Mouse (Mus musculus) MEL (cell line): ENCODE measurements around the gene Nsrp1. TPM values are rescaled to one million over a fixed set of nuclear protein-coding genes. Genes with fewer than 3 reads are reported as not detected.

Experiments used
- DNase-seq: peaks from one replicate; pipeline ENCODE4 v3.0.0; 2011; ENCODE audit warnings: low read depth, low spot score
- H3K27ac ChIP-seq: 2 replicates; pipeline ENCODE4 v1.5.1; 2012; ENCODE audit warnings: low read depth, mild to moderate bottlenecking, control low read depth, low read length, moderate library complexity; ENCODE audit not compliant: control insufficient read depth
- H3K27me3 ChIP-seq, 2 experiments: fragments of 150-350 bp in 1 of 2; sonication (generic) in 1 of 2; 2 replicates each; pipeline ENCODE4 v1.6.1; 2012; ENCODE audit warnings: low read length in 2 of 2, mild to moderate bottlenecking in 2 of 2, improper control_type of control experiment in 1 of 2, moderate library complexity in 1 of 2; ENCODE audit not compliant: insufficient read depth in 2 of 2, control insufficient read depth in 1 of 2
- H3K36me3 ChIP-seq, 2 experiments: 2 replicates each; pipeline ENCODE4 v1.6.1; 2012 to 2014; ENCODE audit warnings: low read length in 2 of 2, improper control_type of control experiment in 1 of 2, inconsistent platforms in 1 of 2, mild to moderate bottlenecking in 1 of 2; ENCODE audit not compliant: insufficient read depth in 2 of 2, control insufficient read depth in 1 of 2
- H3K4me1 ChIP-seq, 2 experiments: fragments of 150-350 bp in 1 of 2; sonication (generic) in 1 of 2; 2 replicates each; pipeline ENCODE4 v1.6.1; 2012; ENCODE audit warnings: low read length in 2 of 2, improper control_type of control experiment in 1 of 2, mild to moderate bottlenecking in 1 of 2; ENCODE audit not compliant: insufficient read depth in 2 of 2, control insufficient read depth in 1 of 2
- H3K4me3 ChIP-seq, 2 experiments: fragments of 150-350 bp in 1 of 2; sonication (generic) in 1 of 2; 2 replicates each; pipeline ENCODE4 v1.5.1; 2012; ENCODE audit warnings: low read depth in 2 of 2, low read length in 2 of 2, mild to moderate bottlenecking in 2 of 2, moderate library complexity in 2 of 2, control low read depth in 1 of 2, improper control_type of control experiment in 1 of 2; ENCODE audit not compliant: control insufficient read depth in 1 of 2, insufficient read depth in 1 of 2
- H3K79me2 ChIP-seq: 2 replicates; pipeline ENCODE4 v1.6.1; 2012; ENCODE audit warnings: mild to moderate bottlenecking, low read length, moderate library complexity; ENCODE audit not compliant: control insufficient read depth, poor library complexity, insufficient read depth
- H3K9ac ChIP-seq: 2 replicates; pipeline ENCODE4 v1.6.1; 2012; ENCODE audit warnings: low read depth, mild to moderate bottlenecking, control low read depth, low read length, moderate library complexity; ENCODE audit not compliant: control insufficient read depth, poor library complexity, severe bottlenecking
- H3K9me3 ChIP-seq: fragments of 150-350 bp; sonication (generic); replicated peaks from 2 replicates; pipeline ENCODE4 v1.6.1; 2012; ENCODE audit warnings: mild to moderate bottlenecking, low read length, improper control_type of control experiment, moderate library complexity; ENCODE audit not compliant: insufficient read depth
- BHLHE40 ChIP-seq: IDR thresholded peaks from 2 replicates; pipeline ENCODE4 v1.6.1; 2012; ENCODE audit warnings: low read depth, mild to moderate bottlenecking, inconsistent platforms, low read length, improper control_type of control experiment, borderline replicate concordance
- CHD1 ChIP-seq: IDR thresholded peaks from 2 replicates; pipeline ENCODE4 v1.6.1; 2012; ENCODE audit warnings: low read depth, mild to moderate bottlenecking, inconsistent platforms, low read length, improper control_type of control experiment
- CHD2 ChIP-seq: IDR thresholded peaks from 2 replicates; pipeline ENCODE4 v1.6.1; 2011; ENCODE audit warnings: low read length, improper control_type of control experiment
- E2F4 ChIP-seq: IDR thresholded peaks from 2 replicates; pipeline ENCODE4 v1.6.1; 2011; ENCODE audit warnings: low read depth, low read length, improper control_type of control experiment, borderline replicate concordance
- ELF1 ChIP-seq: IDR thresholded peaks from 2 replicates; pipeline ENCODE4 v1.6.1; 2014; ENCODE audit warnings: low read depth, mild to moderate bottlenecking, inconsistent platforms, low read length, improper control_type of control experiment, moderate library complexity
- ETS1 ChIP-seq: IDR thresholded peaks from 2 replicates; pipeline ENCODE4 v1.6.1; 2012; ENCODE audit warnings: low read depth, mild to moderate bottlenecking, inconsistent platforms, low read length, improper control_type of control experiment, moderate library complexity
- GABPA ChIP-seq: IDR thresholded peaks from 2 replicates; pipeline ENCODE4 v1.6.1; 2012; ENCODE audit warnings: low read depth, mild to moderate bottlenecking, inconsistent platforms, low read length, improper control_type of control experiment, moderate library complexity
- GATA1 ChIP-seq: IDR thresholded peaks from 2 replicates; pipeline ENCODE4 v1.6.1; 2011; ENCODE audit warnings: low read depth, low read length, improper control_type of control experiment
- JUND ChIP-seq: IDR thresholded peaks from 2 replicates; pipeline ENCODE4 v1.6.1; 2011; ENCODE audit warnings: low read depth, mild to moderate bottlenecking, improper control_type of control experiment, low read length
- KAT2A ChIP-seq: conservative IDR thresholded peaks from 2 replicates; pipeline ENCODE4 v1.6.1; 2012; ENCODE audit warnings: low read depth, low read length, improper control_type of control experiment, inconsistent platforms
- MAFK ChIP-seq: IDR thresholded peaks from 2 replicates; pipeline ENCODE4 v1.6.1; 2011; ENCODE audit warnings: low read depth, mild to moderate bottlenecking, low read length, improper control_type of control experiment, borderline replicate concordance
- MAX ChIP-seq: IDR thresholded peaks from 2 replicates; pipeline ENCODE4 v1.6.1; 2011; ENCODE audit warnings: low read length, improper control_type of control experiment
- MAZ ChIP-seq: IDR thresholded peaks from 2 replicates; pipeline ENCODE4 v1.6.1; 2012; ENCODE audit warnings: low read depth, mild to moderate bottlenecking, inconsistent platforms, low read length, improper control_type of control experiment
- MEF2A ChIP-seq: IDR thresholded peaks from 2 replicates; pipeline ENCODE4 v1.6.1; 2014; ENCODE audit warnings: low read depth, mild to moderate bottlenecking, inconsistent platforms, low read length, improper control_type of control experiment; ENCODE audit not compliant: poor library complexity, insufficient replicate concordance, severe bottlenecking; ENCODE audit errors: extremely low read depth
- MXI1 ChIP-seq: IDR thresholded peaks from 2 replicates; pipeline ENCODE4 v1.6.1; 2011; ENCODE audit warnings: mild to moderate bottlenecking, low read depth, low read length, improper control_type of control experiment
- MYC ChIP-seq: IDR thresholded peaks from 2 replicates; pipeline ENCODE4 v1.6.1; 2011; ENCODE audit warnings: low read depth, mild to moderate bottlenecking, low read length, improper control_type of control experiment, moderate library complexity
- NRF1 ChIP-seq: IDR thresholded peaks from 2 replicates; pipeline ENCODE4 v1.6.1; 2014; ENCODE audit warnings: low read depth, mild to moderate bottlenecking, inconsistent platforms, low read length, improper control_type of control experiment, moderate library complexity; ENCODE audit not compliant: poor library complexity, insufficient read depth, severe bottlenecking
- POLR2A ChIP-seq, 2 experiments: IDR thresholded peaks; 2 replicates each; pipeline ENCODE4 v1.6.1; 2011 to 2012; ENCODE audit warnings: low read length in 2 of 2, mild to moderate bottlenecking in 2 of 2, control low read depth in 1 of 2, improper control_type of control experiment in 1 of 2, low read depth in 1 of 2, moderate library complexity in 1 of 2; ENCODE audit not compliant: control insufficient read depth in 1 of 2, insufficient read depth in 1 of 2, poor library complexity in 1 of 2
- POLR2AphosphoS2 ChIP-seq: IDR thresholded peaks from 2 replicates; pipeline ENCODE4 v1.6.1; 2011; ENCODE audit warnings: low read length, improper control_type of control experiment
- SIN3A ChIP-seq: IDR thresholded peaks from 2 replicates; pipeline ENCODE4 v1.6.1; 2012; ENCODE audit warnings: low read length, improper control_type of control experiment, inconsistent platforms
- SMC3 ChIP-seq: IDR thresholded peaks from 2 replicates; pipeline ENCODE4 v1.6.1; 2011; ENCODE audit warnings: low read depth, low read length, improper control_type of control experiment
- TAL1 ChIP-seq: IDR thresholded peaks from 2 replicates; pipeline ENCODE4 v1.6.1; 2012; ENCODE audit warnings: mild to moderate bottlenecking, inconsistent platforms, low read length, moderate library complexity, mixed read lengths
- TBP ChIP-seq: IDR thresholded peaks from 2 replicates; pipeline ENCODE4 v1.8.0; 2011; ENCODE audit warnings: low read depth, low read length, improper control_type of control experiment
- TCF12 ChIP-seq: IDR thresholded peaks from 2 replicates; pipeline ENCODE4 v1.6.1; 2014; ENCODE audit warnings: low read depth, mild to moderate bottlenecking, inconsistent platforms, low read length, improper control_type of control experiment, moderate library complexity
- UBTF ChIP-seq: IDR thresholded peaks from 2 replicates; pipeline ENCODE4 v1.6.1; 2012; ENCODE audit warnings: low read depth, mild to moderate bottlenecking, inconsistent platforms, low read length, improper control_type of control experiment, moderate library complexity, borderline replicate concordance; ENCODE audit not compliant: insufficient read depth
- USF1 ChIP-seq: IDR thresholded peaks from 2 replicates; pipeline ENCODE4 v1.6.1; 2014; ENCODE audit warnings: low read depth, mild to moderate bottlenecking, inconsistent platforms, low read length, improper control_type of control experiment, moderate library complexity
- USF2 ChIP-seq, 2 experiments: IDR thresholded peaks; 2 replicates each; pipeline ENCODE4 v1.6.1; 2011 to 2012; ENCODE audit warnings: improper control_type of control experiment in 2 of 2, low read length in 2 of 2, borderline replicate concordance in 1 of 2, inconsistent platforms in 1 of 2, low read depth in 1 of 2, mild to moderate bottlenecking in 1 of 2; ENCODE audit not compliant: insufficient read depth in 1 of 2
- ZKSCAN1 ChIP-seq: IDR thresholded peaks from 2 replicates; pipeline ENCODE4 v1.6.1; 2012; ENCODE audit warnings: low read depth, mild to moderate bottlenecking, inconsistent platforms, low read length, improper control_type of control experiment, moderate library complexity
- ZNF384 ChIP-seq: IDR thresholded peaks from 2 replicates; pipeline ENCODE4 v1.6.1; 2012; ENCODE audit warnings: low read depth, mild to moderate bottlenecking, inconsistent platforms, low read length, improper control_type of control experiment
- polyA plus RNA-seq, 2 experiments: library from polyadenylated mRNA; stranded (reverse) in 1 of 2; unstranded in 1 of 2; fragments of >175 nt in 1 of 2; fragments of >200 nt in 1 of 2; gene quantifications; 2 replicates each; pipeline versions ENCODE4 v1.2.1 to v1.2.4; 2012; ENCODE audit warnings: low replicate concordance in 2 of 2, low read depth in 1 of 2; ENCODE audit not compliant: insufficient read length in 2 of 2, insufficient read depth in 1 of 2, missing spikeins in 1 of 2
- total RNA-seq: library from RNA; depleted of rRNA; stranded (reverse); fragments of 300-350 nt; gene quantifications from 2 replicates; pipeline ENCODE4 v1.2.3, GENCODE M21; 2012

Nsrp1 gene
- total and polyA plus RNA-seq, 3 experiments = 21.0 to 140 (median 21.6) TPM

GRCm38 (mm10) chr11:77096581-77096980 is 18.3 kb upstream of the Nsrp1 start:
- Histone ChIP-seq H3K79me2 (no peaks in the 10 kb centered on the region), H3K36me3 (no peaks in the 10 kb centered on the region; a peak in 1 of 4 replicates), H3K27me3 (0 out of 4 replicates have a peak, but pooled peaks cover 0 to 1% of the 10 kb centered on the region in 2 experiments), H3K9me3 (no peaks in the 10 kb centered on the region), H3K4me1 (peaks cover 0 to 4% of the 10 kb centered on the region in 2 experiments; a peak in 1 of 4 replicates), H3K9ac (no peak overlapping the region), H3K27ac (no peak overlapping the region), H3K4me3 (no peak overlapping the region)
- TF ChIP-seq CHD2 (no peak), CHD1 (no peak), MAZ (no peak), SMC3 (no peak), ZKSCAN1 (no peak), ELF1 (no peak), KAT2A (no peak), POLR2AphosphoS2 (no peak), MYC (no peak), JUND (no peak), NRF1 (no peak), USF2 (IDR thresholded peaks at IDR 0.05; ENCODE audit: borderline replicate concordance in 1 of 2, insufficient read depth in 1 of 2, low read depth in 1 of 2, low read length in 2 of 2) (no peak), MEF2A (no peak), POLR2A (IDR thresholded peaks at IDR 0.05; ENCODE audit: control insufficient read depth in 1 of 2, insufficient read depth in 1 of 2, low read depth in 1 of 2, low read length in 2 of 2, poor library complexity in 1 of 2) (no peak), E2F4 (no peak), TCF12 (no peak), GABPA (no peak), USF1 (no peak), MXI1 (no peak), TBP (no peak)
- no peak for DNase-seq

- Histone ChIP-seq H3K4me3 (no peak overlapping the region), H3K9me3 (no peaks in the 10 kb centered on the region), H3K79me2 (no peaks in the 10 kb centered on the region), H3K27ac (no peak overlapping the region), H3K27me3 (peaks cover 0 to 3% of the 10 kb centered on the region in 2 experiments; a peak in 1 of 4 replicates), H3K36me3 (no peaks in the 10 kb centered on the region), H3K9ac (no peak overlapping the region), H3K4me1 (no peaks in the 10 kb centered on the region)
- DNase-seq = no peak
- no peak for TF ChIP-seq MAX
- no peak for TF ChIP-seq MEF2A
- no peak for TF ChIP-seq BHLHE40
- TF ChIP-seq SIN3A = no peak
- no peak for TF ChIP-seq GATA1
- no peak for TF ChIP-seq USF2 (IDR thresholded peaks at IDR 0.05; ENCODE audit: borderline replicate concordance in 1 of 2, insufficient read depth in 1 of 2, low read depth in 1 of 2, low read length in 2 of 2)
- no peak for TF ChIP-seq ETS1
- TF ChIP-seq ZNF384 = no peak
- no peak for TF ChIP-seq TAL1
- no peak for TF ChIP-seq MYC
- TF ChIP-seq UBTF = no peak
- no peak for TF ChIP-seq MAFK
- no peak for TF ChIP-seq CHD1
- no peak for TF ChIP-seq SMC3
- no peak for TF ChIP-seq POLR2A (IDR thresholded peaks at IDR 0.05; ENCODE audit: control insufficient read depth in 1 of 2, insufficient read depth in 1 of 2, low read depth in 1 of 2, low read length in 2 of 2, poor library complexity in 1 of 2)
Measured at GRCm38 (mm10) chr11:77095206-77095605, 17.0 kb upstream of the Nsrp1 start.
